Mouse (Mus musculus) MEL (cell line): Measurements from ENCODE around the gene Nfix. TPM values are rescaled to one million over a fixed set of nuclear protein-coding genes. Genes with fewer than 3 reads are reported as not detected.

ENCODE experiments used
- DNase-seq: peaks from one replicate; pipeline ENCODE4 v3.0.0; 2011; ENCODE audit warnings: low read depth, low spot score
- H3K27ac ChIP-seq: 2 replicates; pipeline ENCODE4 v1.5.1; 2012; ENCODE audit warnings: low read depth, mild to moderate bottlenecking, control low read depth, low read length, moderate library complexity; ENCODE audit not compliant: control insufficient read depth
- H3K27me3 ChIP-seq, 2 experiments: fragments of 150-350 bp in 1 of 2; sonication (generic) in 1 of 2; 2 replicates each; pipeline ENCODE4 v1.6.1; 2012; ENCODE audit warnings: low read length in 2 of 2, mild to moderate bottlenecking in 2 of 2, improper control_type of control experiment in 1 of 2, moderate library complexity in 1 of 2; ENCODE audit not compliant: insufficient read depth in 2 of 2, control insufficient read depth in 1 of 2
- H3K36me3 ChIP-seq, 2 experiments: 2 replicates each; pipeline ENCODE4 v1.6.1; 2012 to 2014; ENCODE audit warnings: low read length in 2 of 2, improper control_type of control experiment in 1 of 2, inconsistent platforms in 1 of 2, mild to moderate bottlenecking in 1 of 2; ENCODE audit not compliant: insufficient read depth in 2 of 2, control insufficient read depth in 1 of 2
- H3K4me1 ChIP-seq, 2 experiments: fragments of 150-350 bp in 1 of 2; sonication (generic) in 1 of 2; 2 replicates each; pipeline ENCODE4 v1.6.1; 2012; ENCODE audit warnings: low read length in 2 of 2, improper control_type of control experiment in 1 of 2, mild to moderate bottlenecking in 1 of 2; ENCODE audit not compliant: insufficient read depth in 2 of 2, control insufficient read depth in 1 of 2
- H3K4me3 ChIP-seq, 2 experiments: fragments of 150-350 bp in 1 of 2; sonication (generic) in 1 of 2; 2 replicates each; pipeline ENCODE4 v1.5.1; 2012; ENCODE audit warnings: low read depth in 2 of 2, low read length in 2 of 2, mild to moderate bottlenecking in 2 of 2, moderate library complexity in 2 of 2, control low read depth in 1 of 2, improper control_type of control experiment in 1 of 2; ENCODE audit not compliant: control insufficient read depth in 1 of 2, insufficient read depth in 1 of 2
- H3K79me2 ChIP-seq: 2 replicates; pipeline ENCODE4 v1.6.1; 2012; ENCODE audit warnings: mild to moderate bottlenecking, low read length, moderate library complexity; ENCODE audit not compliant: control insufficient read depth, poor library complexity, insufficient read depth
- H3K9ac ChIP-seq: 2 replicates; pipeline ENCODE4 v1.6.1; 2012; ENCODE audit warnings: low read depth, mild to moderate bottlenecking, control low read depth, low read length, moderate library complexity; ENCODE audit not compliant: control insufficient read depth, poor library complexity, severe bottlenecking
- H3K9me3 ChIP-seq: fragments of 150-350 bp; sonication (generic); replicated peaks from 2 replicates; pipeline ENCODE4 v1.6.1; 2012; ENCODE audit warnings: mild to moderate bottlenecking, low read length, improper control_type of control experiment, moderate library complexity; ENCODE audit not compliant: insufficient read depth
- BHLHE40 ChIP-seq: IDR thresholded peaks from 2 replicates; pipeline ENCODE4 v1.6.1; 2012; ENCODE audit warnings: low read depth, mild to moderate bottlenecking, inconsistent platforms, low read length, improper control_type of control experiment, borderline replicate concordance
- CHD1 ChIP-seq: IDR thresholded peaks from 2 replicates; pipeline ENCODE4 v1.6.1; 2012; ENCODE audit warnings: low read depth, mild to moderate bottlenecking, inconsistent platforms, low read length, improper control_type of control experiment
- CTCF ChIP-seq, 3 experiments: IDR thresholded peaks in 2 of 3; conservative IDR thresholded peaks in 1 of 3; 2 replicates each; pipeline ENCODE4 v1.5.1; 2011 to 2012; ENCODE audit warnings: low read length in 3 of 3, low read depth in 2 of 3, mild to moderate bottlenecking in 2 of 3, improper control_type of control experiment in 1 of 3, inconsistent platforms in 1 of 3, mixed read lengths in 1 of 3, moderate library complexity in 1 of 3; ENCODE audit not compliant: control insufficient read depth in 1 of 3, insufficient read depth in 1 of 3, poor library complexity in 1 of 3, severe bottlenecking in 1 of 3
- E2F4 ChIP-seq: IDR thresholded peaks from 2 replicates; pipeline ENCODE4 v1.6.1; 2011; ENCODE audit warnings: low read depth, low read length, improper control_type of control experiment, borderline replicate concordance
- ELF1 ChIP-seq: IDR thresholded peaks from 2 replicates; pipeline ENCODE4 v1.6.1; 2014; ENCODE audit warnings: low read depth, mild to moderate bottlenecking, inconsistent platforms, low read length, improper control_type of control experiment, moderate library complexity
- EP300 ChIP-seq, 2 experiments: IDR thresholded peaks; 2 replicates each; pipeline ENCODE4 v1.6.1; 2011; ENCODE audit warnings: improper control_type of control experiment in 2 of 2, low read length in 2 of 2, low read depth in 1 of 2, mild to moderate bottlenecking in 1 of 2
- ETS1 ChIP-seq: IDR thresholded peaks from 2 replicates; pipeline ENCODE4 v1.6.1; 2012; ENCODE audit warnings: low read depth, mild to moderate bottlenecking, inconsistent platforms, low read length, improper control_type of control experiment, moderate library complexity
- GABPA ChIP-seq: IDR thresholded peaks from 2 replicates; pipeline ENCODE4 v1.6.1; 2012; ENCODE audit warnings: low read depth, mild to moderate bottlenecking, inconsistent platforms, low read length, improper control_type of control experiment, moderate library complexity
- HCFC1 ChIP-seq: IDR thresholded peaks from 2 replicates; pipeline ENCODE4 v1.6.1; 2012; ENCODE audit warnings: low read depth, mild to moderate bottlenecking, inconsistent platforms, low read length, improper control_type of control experiment, moderate library complexity
- JUND ChIP-seq: IDR thresholded peaks from 2 replicates; pipeline ENCODE4 v1.6.1; 2011; ENCODE audit warnings: low read depth, mild to moderate bottlenecking, improper control_type of control experiment, low read length
- KAT2A ChIP-seq: conservative IDR thresholded peaks from 2 replicates; pipeline ENCODE4 v1.6.1; 2012; ENCODE audit warnings: low read depth, low read length, improper control_type of control experiment, inconsistent platforms
- MAFK ChIP-seq: IDR thresholded peaks from 2 replicates; pipeline ENCODE4 v1.6.1; 2011; ENCODE audit warnings: low read depth, mild to moderate bottlenecking, low read length, improper control_type of control experiment, borderline replicate concordance
- MAX ChIP-seq: IDR thresholded peaks from 2 replicates; pipeline ENCODE4 v1.6.1; 2011; ENCODE audit warnings: low read length, improper control_type of control experiment
- MAZ ChIP-seq: IDR thresholded peaks from 2 replicates; pipeline ENCODE4 v1.6.1; 2012; ENCODE audit warnings: low read depth, mild to moderate bottlenecking, inconsistent platforms, low read length, improper control_type of control experiment
- MEF2A ChIP-seq: IDR thresholded peaks from 2 replicates; pipeline ENCODE4 v1.6.1; 2014; ENCODE audit warnings: low read depth, mild to moderate bottlenecking, inconsistent platforms, low read length, improper control_type of control experiment; ENCODE audit not compliant: poor library complexity, insufficient replicate concordance, severe bottlenecking; ENCODE audit errors: extremely low read depth
- MXI1 ChIP-seq: IDR thresholded peaks from 2 replicates; pipeline ENCODE4 v1.6.1; 2011; ENCODE audit warnings: mild to moderate bottlenecking, low read depth, low read length, improper control_type of control experiment
- MYB ChIP-seq: IDR thresholded peaks from 2 replicates; pipeline ENCODE4 v1.6.1; 2011; ENCODE audit warnings: mild to moderate bottlenecking, low read depth, low read length, improper control_type of control experiment
- MYC ChIP-seq: IDR thresholded peaks from 2 replicates; pipeline ENCODE4 v1.6.1; 2011; ENCODE audit warnings: low read depth, mild to moderate bottlenecking, low read length, improper control_type of control experiment, moderate library complexity
- NELFE ChIP-seq: IDR thresholded peaks from 2 replicates; pipeline ENCODE4 v1.6.1; 2011; ENCODE audit warnings: low read depth, low read length, improper control_type of control experiment
- NRF1 ChIP-seq: IDR thresholded peaks from 2 replicates; pipeline ENCODE4 v1.6.1; 2014; ENCODE audit warnings: low read depth, mild to moderate bottlenecking, inconsistent platforms, low read length, improper control_type of control experiment, moderate library complexity; ENCODE audit not compliant: poor library complexity, insufficient read depth, severe bottlenecking
- POLR2AphosphoS2 ChIP-seq: IDR thresholded peaks from 2 replicates; pipeline ENCODE4 v1.6.1; 2011; ENCODE audit warnings: low read length, improper control_type of control experiment
- POLR2AphosphoS5 ChIP-seq: IDR thresholded peaks from 2 replicates; pipeline ENCODE4 v1.6.1; 2012; ENCODE audit warnings: low read depth, borderline replicate concordance, mild to moderate bottlenecking, inconsistent platforms, low read length, moderate library complexity, mixed read lengths
- RCOR1 ChIP-seq: IDR thresholded peaks from 2 replicates; pipeline ENCODE4 v1.6.1; 2012; ENCODE audit warnings: low read depth, mild to moderate bottlenecking, inconsistent platforms, low read length, improper control_type of control experiment
- SIN3A ChIP-seq: IDR thresholded peaks from 2 replicates; pipeline ENCODE4 v1.6.1; 2012; ENCODE audit warnings: low read length, improper control_type of control experiment, inconsistent platforms
- SMC3 ChIP-seq: IDR thresholded peaks from 2 replicates; pipeline ENCODE4 v1.6.1; 2011; ENCODE audit warnings: low read depth, low read length, improper control_type of control experiment
- TBP ChIP-seq: IDR thresholded peaks from 2 replicates; pipeline ENCODE4 v1.8.0; 2011; ENCODE audit warnings: low read depth, low read length, improper control_type of control experiment
- TCF12 ChIP-seq: IDR thresholded peaks from 2 replicates; pipeline ENCODE4 v1.6.1; 2014; ENCODE audit warnings: low read depth, mild to moderate bottlenecking, inconsistent platforms, low read length, improper control_type of control experiment, moderate library complexity
- UBTF ChIP-seq: IDR thresholded peaks from 2 replicates; pipeline ENCODE4 v1.6.1; 2012; ENCODE audit warnings: low read depth, mild to moderate bottlenecking, inconsistent platforms, low read length, improper control_type of control experiment, moderate library complexity, borderline replicate concordance; ENCODE audit not compliant: insufficient read depth
- USF1 ChIP-seq: IDR thresholded peaks from 2 replicates; pipeline ENCODE4 v1.6.1; 2014; ENCODE audit warnings: low read depth, mild to moderate bottlenecking, inconsistent platforms, low read length, improper control_type of control experiment, moderate library complexity
- USF2 ChIP-seq, 2 experiments: IDR thresholded peaks; 2 replicates each; pipeline ENCODE4 v1.6.1; 2011 to 2012; ENCODE audit warnings: improper control_type of control experiment in 2 of 2, low read length in 2 of 2, borderline replicate concordance in 1 of 2, inconsistent platforms in 1 of 2, low read depth in 1 of 2, mild to moderate bottlenecking in 1 of 2; ENCODE audit not compliant: insufficient read depth in 1 of 2
- ZC3H11A ChIP-seq: IDR thresholded peaks from 2 replicates; pipeline ENCODE4 v1.6.1; 2012; ENCODE audit warnings: low read depth, mild to moderate bottlenecking, inconsistent platforms, low read length, improper control_type of control experiment
- ZKSCAN1 ChIP-seq: IDR thresholded peaks from 2 replicates; pipeline ENCODE4 v1.6.1; 2012; ENCODE audit warnings: low read depth, mild to moderate bottlenecking, inconsistent platforms, low read length, improper control_type of control experiment, moderate library complexity
- ZMIZ1 ChIP-seq: IDR thresholded peaks from 2 replicates; pipeline ENCODE4 v1.6.1; 2012; ENCODE audit warnings: low read depth, mild to moderate bottlenecking, inconsistent platforms, low read length, improper control_type of control experiment, moderate library complexity
- ZNF384 ChIP-seq: IDR thresholded peaks from 2 replicates; pipeline ENCODE4 v1.6.1; 2012; ENCODE audit warnings: low read depth, mild to moderate bottlenecking, inconsistent platforms, low read length, improper control_type of control experiment
- polyA plus RNA-seq, 2 experiments: library from polyadenylated mRNA; stranded (reverse) in 1 of 2; unstranded in 1 of 2; fragments of >175 nt in 1 of 2; fragments of >200 nt in 1 of 2; gene quantifications; 2 replicates each; pipeline versions ENCODE4 v1.2.1 to v1.2.4; 2012; ENCODE audit warnings: low replicate concordance in 2 of 2, low read depth in 1 of 2; ENCODE audit not compliant: insufficient read length in 2 of 2, insufficient read depth in 1 of 2, missing spikeins in 1 of 2
- total RNA-seq: library from RNA; depleted of rRNA; stranded (reverse); fragments of 300-350 nt; gene quantifications from 2 replicates; pipeline ENCODE4 v1.2.3, GENCODE M21; 2012; rRNA removed

The Nfix gene
- total RNA-seq (11.3 and 14.4 TPM in 2 replicates), polyA plus RNA-seq (10 to 100 TPM in 1 of 2 experiments, not detected in 1; 29.1 TPM)

DNA sequence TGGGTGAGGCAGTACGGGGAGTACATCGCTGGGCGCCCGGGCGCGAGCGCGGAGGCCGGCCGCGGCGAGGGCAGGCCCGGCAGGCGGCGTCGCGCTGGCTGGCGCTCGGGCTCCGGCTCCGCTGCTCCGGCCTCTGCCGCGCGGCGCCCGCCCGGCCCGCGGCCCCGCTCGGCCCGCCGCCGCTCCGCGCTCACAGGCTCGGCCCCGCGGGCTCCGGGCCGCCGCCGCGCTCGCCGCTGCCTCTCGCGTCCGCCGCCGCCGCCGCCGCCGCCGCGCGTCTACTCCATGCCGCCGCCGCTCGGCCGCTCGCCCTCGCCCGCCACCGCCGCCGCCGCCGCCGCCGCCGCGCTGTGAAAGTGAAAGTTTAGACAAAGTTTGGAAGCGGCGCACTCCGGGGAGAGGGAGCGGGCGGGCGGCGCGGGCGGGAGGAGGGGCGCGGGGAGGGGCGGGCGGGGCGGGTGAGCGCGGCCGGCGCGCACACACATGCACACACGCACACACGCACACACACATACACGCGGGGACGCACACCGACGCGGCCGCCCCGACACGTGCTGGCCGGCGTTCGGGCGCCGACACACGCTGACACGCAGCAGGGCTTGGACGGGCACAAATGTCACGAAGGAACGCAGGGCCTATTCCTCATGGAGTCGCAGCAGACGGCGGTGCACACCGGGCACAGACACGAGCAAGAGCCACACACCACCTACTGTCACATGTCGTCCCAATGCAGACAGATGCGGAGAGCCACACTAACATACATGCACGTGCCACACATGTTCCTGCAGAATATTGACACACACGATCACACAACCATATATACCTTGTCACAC is at the start of gene Nfix:
Gene Nfix (minus strand): TSS at position 346 of the 833 bp plus-strand sequence.
- Histone ChIP-seq H3K27ac (peak within 1 kb of the TSS; percentile 41), H3K36me3 (no peaks in the 10 kb centered on the region; a peak in 1 of 4 replicates), H3K27me3 (no peaks in the 10 kb centered on the region), H3K79me2 (peaks cover 42% of the 10 kb centered on the region), H3K9ac (peak within 1 kb of the TSS; percentile 91), H3K4me1 (peaks cover 2 to 14% of the 10 kb centered on the region in 2 experiments; a peak in 2 of 4 replicates), H3K4me3 (peak within 1 kb of the TSS; percentile 85 to 92), H3K9me3 (no peaks in the 10 kb centered on the region)
- peak; percentile 73 for DNase-seq
- TF ChIP-seq JUND: no peak
- peak; percentile 80 for TF ChIP-seq MYC
- TF ChIP-seq KAT2A: no peak
- TF ChIP-seq NELFE: peak; percentile 40; the same call in 1 of the 2 replicates
- TF ChIP-seq MEF2A: no peak
- TF ChIP-seq CHD1: no peak
- TF ChIP-seq ZMIZ1: no peak
- peak; percentile 76 for TF ChIP-seq MAX
- no peak for TF ChIP-seq USF2 (IDR thresholded peaks at IDR 0.05; ENCODE audit: borderline replicate concordance in 1 of 2, insufficient read depth in 1 of 2, low read depth in 1 of 2, low read length in 2 of 2)
- TF ChIP-seq CTCF (IDR thresholded peaks at IDR 0.05 in 2 of 3, conservative IDR thresholded peaks at IDR 0.05 in 1 of 3; ENCODE audit: control insufficient read depth in 1 of 3, insufficient read depth in 1 of 3, low read depth in 2 of 3, low read length in 3 of 3, poor library complexity in 1 of 3, severe bottlenecking in 1 of 3): no peak
- TF ChIP-seq ETS1: peak; percentile 21; the same call in 1 of the 2 replicates
- peak; percentile 75; the same call in 1 of the 2 replicates for TF ChIP-seq POLR2AphosphoS5
- peak; percentile 73; the same call in 1 of the 2 replicates for TF ChIP-seq BHLHE40
- peak; percentile 50; the same call in 1 of the 2 replicates for TF ChIP-seq MAZ
- no peak for TF ChIP-seq TBP
- TF ChIP-seq EP300 (IDR thresholded peaks at IDR 0.05; ENCODE audit: low read depth in 1 of 2, low read length in 2 of 2): no peak
- no peak for TF ChIP-seq ZC3H11A
- no peak for TF ChIP-seq UBTF
- TF ChIP-seq SIN3A: peak; percentile 48
- TF ChIP-seq HCFC1: 0 out of 2 replicates have a peak, but pooled peaks have one; percentile 23
- TF ChIP-seq MXI1: peak; percentile 90
- no peak for TF ChIP-seq RCOR1
- no peak for TF ChIP-seq MYB
- no peak for TF ChIP-seq E2F4
- no peak for TF ChIP-seq ZKSCAN1
- TF ChIP-seq ELF1: no peak
- no peak for TF ChIP-seq USF1
- 0 out of 2 replicates have a peak, but pooled peaks have one; percentile 20 for TF ChIP-seq TCF12
- peak; percentile 14; the same call in 1 of the 2 replicates for TF ChIP-seq NRF1
- TF ChIP-seq SMC3: no peak
- TF ChIP-seq GABPA: no peak
- no peak for TF ChIP-seq MAFK
- TF ChIP-seq POLR2AphosphoS2: no peak
- no peak for TF ChIP-seq ZNF384
